Mouse (Mus musculus): ENCODE measurements around the gene Il18rap.

DNA sequence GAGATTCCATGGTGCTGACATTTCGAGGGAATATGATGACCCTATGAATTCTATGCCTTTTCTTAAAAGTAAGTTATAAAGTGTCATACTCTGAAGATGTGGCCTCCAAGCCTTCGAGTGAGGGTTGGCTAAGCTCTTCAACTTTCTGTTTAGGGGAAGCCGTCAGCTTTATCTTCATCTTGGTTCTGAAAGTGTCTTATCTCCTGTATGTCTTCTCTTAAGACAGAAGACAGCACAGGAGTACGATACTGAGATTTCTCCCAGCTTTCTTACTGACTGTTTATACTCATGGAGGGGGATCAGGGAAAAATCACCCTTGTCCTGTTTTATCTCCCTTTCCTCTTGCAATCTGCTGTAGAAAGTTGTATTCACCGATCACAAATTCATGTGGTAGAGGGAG lies 40.8 kb upstream of the Il18rap start:
- TF ChIP-seq CHD1 (IDR thresholded peaks at IDR 0.05; ENCODE audit: low read depth, low read length) (no peak), BHLHE40 (IDR thresholded peaks at IDR 0.05; ENCODE audit: low read depth, low read length) (no peak), ELF1 (IDR thresholded peaks at IDR 0.05; ENCODE audit: low read depth, low read length) (no peak), ZNF384 (IDR thresholded peaks at IDR 0.05; ENCODE audit: low read depth, low read length) (no peak), CTCF (conservative IDR thresholded peaks at IDR 0.05 in 1 of 2, IDR thresholded peaks at IDR 0.05 in 1 of 2; ENCODE audit: low read depth in 2 of 2, low read length in 2 of 2) (no peak), MEF2A (IDR thresholded peaks at IDR 0.05; ENCODE audit: borderline replicate concordance, low read depth, low read length) (no peak), POLR2A (IDR thresholded peaks at IDR 0.05; ENCODE audit: low read depth, low read length) (no peak), JUND (conservative IDR thresholded peaks at IDR 0.05; ENCODE audit: low read depth, low read length) (no peak)
